Mouse (Mus musculus) mesoderm, embryonic 11.5 days (tissue): ENCODE data around the gene Obsl1.

Source experiments
- DNase-seq: peaks from one replicate; pipeline ENCODE4 v3.0.0-alpha.2; 2012; ENCODE audit warnings: low read depth, low spot score

Obsl1 gene

DNA sequence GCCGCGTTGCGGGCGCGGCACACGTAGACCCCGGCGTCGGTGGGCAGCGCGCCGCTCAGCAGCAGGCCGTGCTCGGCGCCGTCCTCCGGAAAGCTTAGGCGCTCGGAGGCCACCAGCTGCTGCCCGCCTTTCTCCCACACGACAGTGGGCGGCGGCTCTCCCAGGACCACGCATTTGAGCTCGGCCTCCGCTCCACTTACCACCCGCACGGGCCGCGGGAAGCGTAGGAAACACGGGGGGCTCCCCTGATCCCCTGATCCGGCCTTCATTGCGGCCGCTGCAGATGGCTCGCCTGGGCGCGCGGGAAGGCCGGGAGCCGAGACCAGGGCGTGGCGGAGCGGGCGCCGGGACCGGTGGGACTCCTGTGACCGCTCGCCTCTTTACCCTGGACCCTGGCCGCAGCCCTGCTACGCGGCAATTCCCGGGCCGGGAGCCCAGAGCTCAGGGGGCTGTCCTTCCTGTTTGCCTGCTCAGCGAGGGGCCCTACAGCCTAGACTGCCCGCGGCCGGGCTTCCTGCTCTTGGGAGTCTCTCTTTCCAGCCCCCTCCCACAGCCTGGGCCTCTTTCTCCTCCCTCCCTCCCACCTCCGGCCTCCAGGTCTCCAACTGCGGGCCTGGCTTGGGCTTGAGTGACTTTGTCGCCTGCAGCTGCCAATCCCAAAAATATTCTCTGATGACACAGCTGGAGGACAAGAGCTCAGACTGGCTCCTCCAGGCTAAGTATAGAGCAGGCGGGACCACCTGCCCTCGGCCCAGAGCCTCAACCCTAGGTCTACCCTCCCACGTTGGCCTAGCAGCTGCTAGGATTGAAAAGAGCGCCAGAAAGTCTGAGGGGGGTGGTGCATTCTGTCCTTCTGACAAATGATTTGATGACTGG, at the start of gene Obsl1:
Gene Obsl1, minus strand, starts transcription at position 497 of the 876 bp plus-strand sequence.
- DNase-seq = peak; percentile 83

DNA sequence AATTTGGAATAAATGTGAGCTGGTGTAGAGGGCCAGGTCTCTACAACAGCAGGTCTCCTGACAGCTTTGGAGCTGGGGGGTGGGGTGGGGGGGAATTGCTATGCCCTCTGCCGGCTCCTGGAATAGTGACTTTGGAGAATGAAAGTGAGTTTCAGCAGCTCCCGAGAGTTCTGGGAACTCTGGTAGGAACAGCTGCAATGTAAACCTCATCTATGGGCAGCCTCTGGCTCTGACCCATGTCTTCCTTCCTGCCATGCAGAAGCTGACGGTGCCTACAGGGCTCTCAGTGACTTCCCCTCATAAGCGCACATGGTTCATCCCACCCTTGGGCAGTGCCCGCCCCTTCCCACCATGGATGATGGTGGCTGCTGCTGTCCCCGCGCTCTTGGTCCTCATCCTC, 49.4 kb upstream of the Obsl1 start:
- no peak for DNase-seq

DNA sequence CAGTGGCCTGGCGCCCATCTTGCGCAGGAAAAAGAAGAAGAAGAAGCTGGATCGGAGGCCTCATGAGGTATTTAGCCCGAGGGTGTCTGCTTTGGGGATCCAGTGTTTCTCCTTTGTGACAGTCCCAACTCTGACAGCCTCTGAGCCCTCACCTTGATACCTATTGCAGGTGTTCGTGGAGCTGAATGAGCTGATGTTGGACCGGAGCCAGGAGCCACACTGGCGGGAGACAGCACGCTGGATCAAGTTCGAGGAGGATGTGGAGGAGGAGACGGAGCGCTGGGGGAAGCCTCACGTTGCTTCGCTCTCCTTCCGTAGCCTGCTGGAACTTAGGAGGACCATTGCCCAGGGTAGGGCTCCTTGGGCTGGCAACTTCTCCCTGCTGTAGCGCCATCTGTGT, 44.3 kb upstream of the Obsl1 start:
- DNase-seq = no peak

DNA sequence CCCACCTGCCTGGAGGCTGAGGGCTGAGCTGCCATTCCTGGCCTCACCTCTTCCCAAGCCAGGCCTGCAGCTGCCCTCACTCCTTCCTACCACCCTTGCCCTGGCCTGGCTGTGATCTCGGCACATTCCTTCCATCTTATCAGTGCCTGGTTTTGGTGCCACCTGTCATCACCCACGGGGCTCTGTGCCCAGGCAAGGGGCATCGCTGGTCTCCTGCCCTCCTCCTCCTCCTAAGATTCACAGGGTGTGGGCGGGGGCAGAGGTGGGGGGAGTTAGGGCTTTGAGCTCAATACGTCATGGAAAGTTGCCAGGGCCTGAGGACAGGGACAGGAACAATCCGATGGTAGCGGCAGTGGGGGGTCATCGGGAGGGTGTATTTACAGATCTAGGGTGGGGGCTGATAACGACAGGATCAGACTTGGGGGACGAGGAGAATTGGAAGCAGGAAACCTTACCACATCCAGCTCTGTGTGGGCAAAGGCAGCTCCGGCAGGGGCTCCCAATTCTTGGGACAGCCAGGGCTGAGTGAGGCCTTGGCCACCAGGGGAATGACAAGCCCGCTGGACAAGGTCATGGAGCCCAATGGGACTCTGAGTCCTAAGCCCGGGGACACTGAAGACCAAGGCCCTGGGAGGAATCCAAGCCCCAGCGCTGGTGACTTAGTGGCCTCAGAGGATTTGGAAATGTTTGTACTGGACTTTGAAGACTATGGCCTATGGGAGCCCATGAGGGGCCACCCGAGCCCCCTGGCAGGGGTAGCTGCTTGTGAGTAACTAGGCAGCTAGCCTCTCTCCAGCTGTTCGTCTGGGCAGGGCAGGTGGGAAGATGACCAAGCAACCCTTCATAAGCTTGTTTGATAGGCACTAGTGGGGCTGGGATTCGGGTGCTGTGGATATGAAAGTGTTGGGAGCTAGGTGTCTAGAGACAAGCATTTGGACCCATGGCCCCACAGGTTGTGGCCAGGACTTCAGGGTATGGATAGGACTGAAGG, 43.3 kb upstream of the Obsl1 start:
- no peak for DNase-seq

DNA sequence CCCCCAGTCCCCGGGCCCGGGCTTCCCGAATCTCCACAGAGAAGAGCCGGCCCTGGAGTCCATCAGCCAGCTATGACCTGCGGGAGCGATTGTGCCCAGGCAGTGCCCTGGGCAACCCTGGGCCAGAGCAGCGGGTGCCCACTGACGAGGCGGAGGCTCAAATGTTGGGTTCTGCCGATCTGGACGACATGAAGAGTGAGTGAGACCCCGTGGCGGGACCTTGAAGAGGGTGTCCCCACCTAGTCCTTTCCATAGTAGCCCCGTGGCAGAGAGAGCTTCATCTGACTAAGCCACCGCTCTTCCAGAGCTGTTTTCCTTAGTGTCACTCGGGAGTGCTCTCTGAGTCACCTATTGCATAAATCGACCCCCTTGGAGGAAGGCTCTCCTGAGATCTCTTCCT, 42.6 kb upstream of the Obsl1 start:
- DNase-seq = no peak

DNA sequence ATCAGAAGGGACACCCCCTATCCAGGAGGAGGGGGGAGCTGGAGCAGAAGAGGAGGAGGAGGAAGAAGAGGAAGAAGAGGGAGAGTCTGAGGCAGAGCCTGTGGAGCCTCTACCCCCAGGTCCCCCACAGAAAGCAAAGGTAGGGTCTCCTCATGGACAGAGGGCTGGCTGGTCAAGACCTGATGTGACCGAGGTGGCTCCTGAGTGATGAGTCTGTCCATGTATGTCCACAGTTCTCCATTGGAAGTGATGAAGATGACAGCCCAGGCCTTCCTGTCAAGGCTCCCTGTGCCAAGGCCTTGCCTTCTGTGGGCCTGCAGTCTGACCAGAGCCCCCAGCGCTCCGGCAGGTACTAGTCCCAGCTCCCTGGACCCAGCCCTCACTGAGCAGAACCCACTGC, 41.8 kb upstream of the Obsl1 start:
- DNase-seq = no peak

DNA sequence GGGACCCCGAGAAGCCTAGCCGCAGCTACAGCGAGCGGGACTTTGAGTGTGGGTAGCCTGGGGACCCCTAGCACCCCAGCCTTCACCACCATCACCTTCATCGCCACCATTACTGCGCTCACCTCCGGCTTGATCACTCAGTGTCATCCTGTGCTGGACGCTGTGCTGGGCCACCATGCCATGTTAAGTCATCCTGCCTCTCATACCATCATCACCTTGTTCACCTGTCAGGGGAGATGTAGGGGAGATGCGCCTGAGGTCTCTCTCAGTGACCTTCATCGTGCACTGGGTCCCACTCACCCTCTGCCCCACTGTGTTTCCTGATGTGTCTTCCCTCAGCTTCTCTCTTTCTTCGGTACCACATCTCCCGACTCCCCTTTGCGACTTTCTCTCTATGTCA, 41.1 kb upstream of the Obsl1 start:
- DNase-seq = no peak

DNA sequence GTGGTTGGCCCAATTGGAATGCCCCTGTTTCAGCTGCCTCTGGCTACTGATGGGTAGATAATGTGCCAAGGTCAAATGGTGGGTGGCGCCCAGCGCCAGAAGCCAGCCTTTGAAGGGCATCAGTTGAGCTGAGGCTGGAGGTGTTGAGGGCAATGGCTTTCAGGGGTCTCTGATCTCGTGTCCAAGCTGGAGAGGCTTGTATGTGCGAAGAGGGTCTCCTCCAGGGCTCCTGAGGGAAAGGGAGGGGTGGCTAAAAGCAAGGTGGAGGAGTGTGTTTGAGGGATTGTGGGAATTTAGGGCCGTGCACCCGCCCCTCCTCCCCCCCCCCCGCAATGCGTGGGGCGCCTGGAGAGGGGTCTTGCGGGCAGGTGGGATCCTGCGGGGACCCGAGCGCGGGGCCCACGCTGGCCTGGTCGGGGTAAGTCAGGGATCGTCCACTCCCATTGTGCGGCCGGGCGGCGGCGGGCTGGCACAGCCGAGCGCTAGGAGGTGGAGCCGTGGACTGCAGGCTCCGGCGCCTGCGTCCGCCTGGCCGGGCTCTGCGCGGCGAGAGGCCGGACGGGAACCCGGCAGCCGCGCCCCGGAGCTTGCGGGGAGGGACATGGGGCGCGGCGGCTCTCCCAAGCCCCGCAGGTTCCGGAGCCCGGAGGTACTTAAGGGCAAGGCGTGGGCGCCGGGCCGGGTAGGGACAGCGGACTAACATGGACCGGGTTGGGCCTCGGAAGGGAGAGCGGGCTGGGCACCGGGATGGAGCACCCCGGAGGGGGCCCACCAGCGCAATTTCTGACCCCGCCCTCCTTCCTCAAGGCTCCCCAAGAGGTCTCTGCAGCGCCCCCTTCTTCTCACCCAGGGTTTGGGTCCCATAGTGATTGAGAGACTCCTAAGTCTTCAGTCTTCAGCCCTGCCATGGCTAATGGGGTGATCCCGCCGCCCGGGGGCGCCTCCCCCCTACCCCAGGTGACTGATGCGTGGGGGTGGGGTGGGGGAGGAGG, 40.0 kb upstream of the Obsl1 start, which contains the start of gene Slc4a3:
Gene Slc4a3, plus strand, starts transcription at position 302 of the 992 bp plus-strand sequence.
- peak; percentile 55 for DNase-seq

DNA sequence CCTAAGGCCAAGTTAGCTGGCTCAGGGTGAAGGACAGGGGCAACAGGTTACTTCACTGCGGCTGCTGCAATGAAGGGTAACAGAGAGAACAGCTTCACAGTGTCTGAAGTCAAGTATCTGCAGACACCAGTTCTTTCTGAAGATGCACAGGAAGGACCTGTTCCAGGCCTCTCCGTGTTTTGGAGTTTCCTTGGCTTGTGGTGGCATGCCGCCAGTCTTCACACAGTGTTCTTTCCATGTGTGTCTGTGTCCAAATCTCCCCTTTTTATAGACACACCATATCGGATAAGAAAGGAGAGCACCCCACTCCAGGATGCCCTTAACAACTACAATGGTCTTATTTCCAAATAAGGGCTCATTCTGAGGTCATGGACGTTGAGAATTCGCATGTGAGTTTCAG, 38.1 kb upstream of the Obsl1 start:
- DNase-seq = no peak

DNA sequence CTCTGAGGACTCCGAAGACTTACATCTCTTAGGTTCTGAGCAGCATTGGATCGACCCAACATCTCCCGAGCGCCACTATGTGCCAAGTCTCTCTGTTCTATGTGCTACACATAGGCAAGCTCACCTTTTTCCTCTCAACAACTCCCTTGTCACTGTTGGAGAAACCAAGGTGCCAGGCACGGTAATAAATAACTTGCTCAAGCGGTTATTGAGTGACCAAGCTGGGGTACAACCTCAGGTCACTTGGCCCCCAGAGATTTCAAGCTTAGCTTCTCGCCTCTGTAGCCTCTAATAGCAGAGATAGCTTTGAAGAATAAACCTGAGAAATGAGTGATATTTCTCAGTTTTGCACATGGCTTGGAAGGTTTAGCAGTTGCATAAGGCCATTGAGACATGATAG, 35.2 kb upstream of the Obsl1 start:
- DNase-seq = no peak

DNA sequence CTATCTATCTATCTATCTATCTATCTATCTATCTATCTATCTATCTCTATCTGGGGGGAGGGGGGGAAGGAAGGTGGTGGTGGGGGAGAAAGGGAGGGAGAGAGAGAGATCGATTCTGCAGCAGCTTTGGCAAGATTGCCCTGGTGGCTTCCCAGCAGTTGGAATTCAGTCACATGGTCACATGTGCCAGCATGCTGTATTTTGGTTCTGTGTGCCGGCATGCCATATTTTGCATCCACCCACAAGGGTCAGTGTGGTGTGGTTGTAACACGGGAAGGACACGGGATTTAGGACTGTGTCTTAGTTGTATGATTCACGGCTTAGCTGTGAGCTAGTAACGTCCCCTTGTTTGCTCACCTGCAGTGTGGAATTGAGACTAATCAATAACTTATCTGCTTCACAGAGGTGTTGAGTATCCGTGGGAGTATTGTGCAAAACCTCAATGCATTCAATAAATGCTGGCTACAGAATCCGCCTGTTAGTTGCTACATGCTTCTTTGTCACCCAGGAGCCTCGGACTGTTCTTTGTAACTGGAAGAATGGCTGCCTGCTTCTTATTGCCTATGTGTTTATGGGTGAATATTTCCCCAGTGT, 32.4 kb upstream of the Obsl1 start:
- DNase-seq = no peak

DNA sequence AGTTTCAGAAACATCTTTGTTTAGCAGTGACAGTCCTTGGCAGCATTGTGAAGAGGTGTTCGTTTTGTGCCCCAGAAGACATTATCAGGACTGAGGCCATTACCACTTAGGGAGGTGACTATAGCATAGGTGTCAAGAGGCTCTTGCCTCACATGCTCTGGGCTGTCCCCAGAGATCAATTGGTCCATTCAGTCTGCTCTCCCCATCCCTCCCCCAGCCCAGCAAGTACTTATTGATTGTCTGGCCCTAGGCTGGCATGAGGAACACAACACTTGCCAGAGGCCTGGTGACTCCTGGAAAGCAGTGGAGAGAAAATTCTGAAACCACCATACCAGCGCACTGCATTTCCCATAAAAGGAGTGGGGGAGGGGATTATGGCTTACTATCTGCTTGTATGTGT, 31.3 kb upstream of the Obsl1 start:
- DNase-seq = no peak

DNA sequence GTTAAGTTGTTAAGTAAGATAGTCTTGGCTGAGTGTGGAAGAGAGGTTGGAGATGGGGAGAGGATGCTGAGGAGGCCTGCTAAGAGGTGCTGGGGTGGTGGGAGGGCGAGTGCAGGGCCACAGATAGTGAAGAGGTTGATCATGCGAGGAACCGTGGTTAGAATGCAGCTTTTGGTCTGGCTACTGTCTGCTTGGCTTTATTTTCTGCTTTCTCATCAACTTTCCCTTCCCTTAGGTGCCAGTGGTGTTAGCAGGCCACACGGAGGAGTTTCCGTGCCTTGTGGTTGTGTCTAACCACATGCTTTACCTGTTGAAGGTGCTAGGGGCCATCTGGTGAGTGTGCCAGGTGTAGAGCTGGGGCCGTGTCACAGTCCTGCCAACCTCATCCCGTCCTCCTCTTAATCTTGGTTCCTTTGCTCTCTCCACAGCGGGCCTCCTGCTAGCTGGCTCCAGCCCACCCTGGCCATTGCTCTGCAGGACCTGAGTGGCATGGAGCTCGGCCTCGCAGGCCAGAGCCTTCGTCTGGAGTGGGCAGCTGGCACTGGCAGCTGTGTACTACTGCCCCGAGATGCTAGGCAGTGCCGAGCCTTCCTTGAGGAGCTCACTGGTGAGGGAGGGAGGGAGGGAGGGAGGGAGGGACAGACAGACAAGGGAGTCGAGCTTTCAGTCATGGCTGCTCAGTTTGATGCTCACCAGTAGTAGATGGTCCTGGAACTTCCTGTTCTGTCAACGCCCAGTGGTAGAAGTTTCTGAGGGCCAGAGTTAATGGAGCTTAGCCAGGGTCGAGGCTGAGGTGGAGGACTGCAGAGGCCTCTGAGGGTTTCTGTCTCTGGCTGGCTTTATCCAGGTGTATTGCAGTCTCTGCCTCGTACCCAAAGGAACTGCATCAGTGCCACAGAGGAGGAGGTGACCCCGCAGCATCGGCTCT, 27.3 kb upstream of the Obsl1 start:
- DNase-seq = no peak

DNA sequence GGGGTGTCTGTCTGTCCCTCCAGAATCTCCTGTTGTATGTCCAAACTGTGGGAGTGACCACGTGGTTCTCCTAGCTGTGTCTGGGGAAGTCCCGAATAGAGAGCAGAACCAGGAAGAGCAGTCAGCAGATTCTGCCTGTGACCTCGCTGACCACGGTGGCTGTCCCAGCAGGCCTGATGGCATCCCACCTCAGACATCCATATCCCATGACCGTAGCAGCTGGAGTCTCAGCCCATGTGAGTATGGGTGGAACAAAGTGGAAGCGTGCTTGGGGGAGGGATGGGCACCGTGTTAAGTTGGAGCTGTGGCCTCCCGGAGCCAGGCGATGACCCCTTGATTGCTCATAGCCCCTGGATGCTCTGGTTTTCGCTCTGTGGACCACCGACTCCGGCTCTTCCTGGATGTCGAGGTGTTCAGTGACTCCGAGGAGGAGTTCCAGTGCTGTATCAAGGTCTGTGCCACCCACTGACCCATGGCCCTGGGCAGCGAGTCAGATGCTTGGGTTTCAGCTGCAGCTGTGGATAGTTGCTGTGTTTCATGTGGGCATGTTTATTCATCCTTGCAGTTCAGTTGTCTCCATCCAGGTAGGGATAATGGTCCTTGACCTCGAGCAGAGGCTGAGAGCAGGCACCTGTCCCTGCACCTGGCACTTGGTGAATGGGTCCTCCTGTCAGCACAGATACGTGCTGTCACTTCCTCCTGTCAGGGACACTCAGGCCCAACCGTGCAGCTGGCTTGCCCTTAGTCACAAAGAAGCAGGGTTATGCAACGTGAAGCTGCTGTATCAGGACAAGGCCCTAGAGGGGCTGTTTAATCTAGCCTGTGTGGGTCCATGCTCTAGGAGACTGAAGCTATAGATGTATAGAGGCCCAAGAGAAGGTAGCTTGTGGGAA, 26.3 kb upstream of the Obsl1 start:
- no peak for DNase-seq

DNA sequence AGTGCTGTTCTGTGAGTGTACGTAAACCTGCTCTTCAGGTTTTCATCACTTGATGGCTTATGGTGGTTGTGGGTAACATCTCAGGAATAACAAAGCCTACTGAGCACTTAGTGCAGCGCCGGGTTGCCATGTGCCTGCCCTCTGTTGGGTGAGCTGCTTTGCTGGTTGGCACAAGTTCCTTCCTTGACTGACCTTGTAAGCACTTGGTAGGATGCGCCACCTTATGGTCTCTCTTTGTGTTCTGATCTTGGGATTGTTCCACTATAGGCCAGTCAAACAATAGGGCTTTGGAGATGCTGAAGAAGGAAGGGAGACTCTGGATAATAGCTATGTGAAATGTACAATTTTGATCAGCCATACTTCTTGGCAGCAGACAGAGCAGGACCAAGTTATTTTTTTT, 24.3 kb upstream of the Obsl1 start:
- no peak for DNase-seq

DNA sequence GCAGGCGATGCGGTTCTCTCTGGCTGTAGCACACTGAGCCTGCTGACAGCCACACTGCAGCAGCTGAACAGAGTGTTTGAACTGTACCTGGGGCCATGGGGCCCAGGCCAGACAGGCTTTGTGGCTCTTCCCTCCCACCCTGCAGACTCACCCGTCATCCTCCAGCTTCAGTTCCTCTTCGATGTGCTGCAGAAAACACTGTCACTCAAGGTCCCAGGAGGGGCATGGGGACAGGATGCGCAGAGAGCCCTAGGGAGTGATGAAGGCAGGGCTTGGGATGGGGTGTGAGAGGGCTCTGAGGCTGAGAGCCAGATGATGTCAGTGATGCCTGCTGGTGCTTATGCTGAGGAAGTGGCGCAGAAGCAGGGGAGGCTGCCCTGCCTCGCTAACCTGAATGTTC, 18.4 kb upstream of the Obsl1 start:
- no peak for DNase-seq

DNA sequence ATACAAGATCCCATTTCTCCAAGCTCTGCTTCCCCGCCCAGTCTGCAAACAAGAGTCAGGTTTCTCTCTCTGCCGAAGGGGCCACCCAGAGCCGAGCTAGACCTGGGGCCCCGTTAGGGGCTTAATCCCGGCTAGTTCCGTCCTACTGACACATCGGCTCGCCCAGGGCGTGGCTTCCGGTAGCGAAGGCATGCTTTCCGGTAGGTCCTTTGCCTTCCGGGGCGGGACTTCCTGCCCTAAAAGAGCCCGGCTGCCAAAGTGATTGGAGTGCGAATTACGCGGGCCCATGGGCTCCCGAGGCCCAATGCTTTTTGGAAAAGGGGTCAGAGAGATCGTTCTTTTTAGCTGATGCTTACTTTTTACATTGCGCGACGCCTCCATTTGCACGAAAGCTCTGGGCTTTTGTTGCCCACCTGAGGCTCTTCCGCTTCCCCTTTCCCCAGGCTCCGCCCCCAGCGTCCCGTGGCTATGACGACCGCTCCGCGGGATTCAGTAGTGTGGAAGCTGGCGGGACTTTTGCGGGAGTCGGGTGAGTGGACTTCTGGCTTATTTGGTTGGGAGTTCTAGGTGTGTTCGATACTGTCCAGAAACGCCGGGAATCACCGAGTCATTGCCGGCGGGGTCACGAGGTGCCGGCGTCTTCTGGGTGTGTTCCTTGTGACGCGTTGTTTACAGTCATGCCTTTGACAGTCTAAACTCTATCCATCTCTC, 15.2 kb upstream of the Obsl1 start, which contains the start of gene Stk11ip:
Gene Stk11ip, plus strand, starts transcription at position 209 of the 711 bp plus-strand sequence.
- DNase-seq = peak; percentile 95

DNA sequence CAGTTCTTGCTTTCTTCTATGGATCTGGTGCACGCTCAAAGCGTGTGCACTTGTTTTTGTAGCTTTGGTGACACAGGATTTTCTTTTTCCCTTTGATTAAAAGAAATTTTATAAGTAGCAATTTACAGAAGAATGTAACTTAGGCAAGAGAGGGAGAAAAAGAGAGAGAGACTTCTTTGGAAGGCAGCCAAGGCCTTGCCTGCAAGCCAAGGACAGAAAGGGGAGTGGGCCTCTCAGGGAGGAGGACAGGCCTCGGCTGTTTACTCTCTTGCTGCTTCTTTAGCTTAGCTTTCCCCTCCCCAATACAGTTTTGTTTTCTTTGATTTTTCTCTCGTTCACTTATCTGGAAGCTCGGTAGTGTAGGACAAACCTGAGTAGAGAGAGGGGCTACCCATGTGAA, 13.3 kb upstream of the Obsl1 start:
- no peak for DNase-seq
